Mouse (Mus musculus) E14TG2a.4 (cell line): ENCODE data around the gene Gm3415.
"Not testable (repeated sequence)": the region's sequence is repeated elsewhere in the genome, so short reads cannot be mapped to it uniquely, and the experiment has no call there.

Experiments used
- CTCF ChIP-seq: conservative IDR thresholded peaks from 2 replicates; pipeline ENCODE4 v1.5.1; 2014; ENCODE audit warnings: low read length
- POU5F1 ChIP-seq: IDR thresholded peaks from 2 replicates; pipeline ENCODE4 v1.6.1; 2014; ENCODE audit warnings: low read length, borderline replicate concordance

DNA sequence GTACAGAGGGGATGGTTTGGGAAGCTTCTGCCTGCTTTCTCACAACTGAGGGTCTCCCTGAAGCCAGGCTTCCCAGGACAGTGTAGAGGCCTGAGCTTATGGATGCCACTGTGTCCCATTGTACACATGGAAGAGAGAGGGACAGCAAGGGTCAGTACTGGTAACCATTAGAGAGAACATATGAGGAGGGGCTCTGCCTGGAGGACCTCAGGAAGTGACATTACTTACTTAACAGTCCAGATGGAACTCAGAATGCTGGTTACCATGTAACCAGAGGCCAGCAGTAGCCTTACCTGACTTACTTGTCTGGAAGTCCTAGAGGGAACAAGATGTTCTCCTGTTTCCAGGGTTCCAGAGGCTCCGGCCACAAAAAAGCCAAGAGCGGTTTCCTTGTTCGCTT, 18.6 kb upstream of the Gm3415 start, which contains the start of gene Gm3409:
- TF ChIP-seq CTCF, POU5F1: not testable (repeated sequence)
